Mouse (Mus musculus): ENCODE measurements around the gene Gna13.

- no peak for TF ChIP-seq CTCF (IDR thresholded peaks at IDR 0.05; ENCODE audit: extremely low read depth, insufficient read depth, insufficient read length, insufficient replicate concordance)
- no peak for TF ChIP-seq POLR2A (IDR thresholded peaks at IDR 0.05; ENCODE audit: low read depth, low read length)
Measured at GRCm38 (mm10) chr11:109391760-109392159, 29.1 kb downstream of the Gna13 start.

Data from spleen, adult 2 months (tissue).